Mouse (Mus musculus) midbrain, postnatal 0 days (tissue): ENCODE data around the gene Ptges2. TPM values are rescaled to one million over a fixed set of nuclear protein-coding genes. Genes with fewer than 3 reads are reported as not detected.

ENCODE experiments used
- ATAC-seq: fragments of 200-750 bp; cut with Nextera tagmentation; 2 replicates; pipeline ENCODE4 v1.8.0; 2017; ENCODE audit warnings: moderate number of reproducible peaks, mild to moderate bottlenecking, moderate TSS enrichment, moderate library complexity; ENCODE audit not compliant: low FRiP score
- DNase-seq: peaks from one replicate; pipeline ENCODE4 v3.0.0-alpha.2; 2015; ENCODE audit warnings: low spot score
- H3K27ac ChIP-seq: fragments of 300-500 bp; sonication (generic); 2 replicates; pipeline ENCODE4 v1.5.1; 2014; ENCODE audit warnings: low read depth, mild to moderate bottlenecking, low read length, mixed read lengths
- H3K27me3 ChIP-seq: fragments of 300-500 bp; sonication (generic); 2 replicates; pipeline ENCODE4 v1.6.1; 2014; ENCODE audit warnings: low read length, control low read depth, mixed read lengths; ENCODE audit not compliant: insufficient read depth
- H3K36me3 ChIP-seq: fragments of 300-500 bp; sonication (generic); 2 replicates; pipeline ENCODE4 v1.6.1; 2014; ENCODE audit warnings: low read length, control low read depth, mixed read lengths; ENCODE audit not compliant: insufficient read depth
- H3K4me1 ChIP-seq: fragments of 300-500 bp; sonication (generic); 2 replicates; pipeline ENCODE4 v1.6.1; 2014; ENCODE audit warnings: mild to moderate bottlenecking, control low read depth, antibody characterized with exemption, low read length, mixed read lengths; ENCODE audit not compliant: insufficient read depth
- H3K4me2 ChIP-seq: fragments of 300-500 bp; sonication (generic); 2 replicates; pipeline ENCODE4 v1.6.1; 2014; ENCODE audit warnings: low read depth, mild to moderate bottlenecking, low read length, mixed read lengths; ENCODE audit not compliant: poor library complexity, severe bottlenecking
- H3K4me3 ChIP-seq: fragments of 300-500 bp; sonication (generic); 2 replicates; pipeline ENCODE4 v1.5.1; 2014; ENCODE audit warnings: low read depth, mild to moderate bottlenecking, low read length, moderate library complexity
- H3K9ac ChIP-seq: fragments of 300-500 bp; sonication (generic); replicated peaks from 2 replicates; pipeline ENCODE4 v1.6.1; 2014; ENCODE audit warnings: mild to moderate bottlenecking, low read length, moderate library complexity, mixed read lengths; ENCODE audit not compliant: poor library complexity, severe bottlenecking
- H3K9me3 ChIP-seq: fragments of 300-500 bp; sonication (generic); 2 replicates; pipeline ENCODE4 v1.6.1; 2016; ENCODE audit warnings: low read length, control low read depth
- CTCF ChIP-seq: IDR thresholded peaks from 2 replicates; pipeline ENCODE4 v1.5.1; 2016; ENCODE audit warnings: antibody characterized with exemption, mild to moderate bottlenecking
- WGBS: fragments of 180-500 bp; shearing (Covaris S2); extraction: QIAGEN DNeasy Blood & Tissue Kit; methylation state at CpG from one replicate; pipeline ENCODE4 v1.1.7; 2014; 5-methylcytosine and 5-hydroxymethylcytosine counted together
- polyA plus RNA-seq: library from polyadenylated mRNA; unstranded; fragments of >200 nt; fragmentation: Nextera tagmentation; extraction: Ambion mirVana; gene quantifications from 2 replicates; pipeline ENCODE4 v1.2.1, GENCODE M21; 2015
- total RNA-seq: library from RNA; depleted of rRNA; stranded (reverse); fragments of >200 nt; gene quantifications from 2 replicates; pipeline ENCODE4 v1.2.3, GENCODE M21; 2014

Ptges2 gene
- total and polyA plus RNA-seq, 2 experiments from 2014 or later: 41.1 to 56.2 TPM

DNA sequence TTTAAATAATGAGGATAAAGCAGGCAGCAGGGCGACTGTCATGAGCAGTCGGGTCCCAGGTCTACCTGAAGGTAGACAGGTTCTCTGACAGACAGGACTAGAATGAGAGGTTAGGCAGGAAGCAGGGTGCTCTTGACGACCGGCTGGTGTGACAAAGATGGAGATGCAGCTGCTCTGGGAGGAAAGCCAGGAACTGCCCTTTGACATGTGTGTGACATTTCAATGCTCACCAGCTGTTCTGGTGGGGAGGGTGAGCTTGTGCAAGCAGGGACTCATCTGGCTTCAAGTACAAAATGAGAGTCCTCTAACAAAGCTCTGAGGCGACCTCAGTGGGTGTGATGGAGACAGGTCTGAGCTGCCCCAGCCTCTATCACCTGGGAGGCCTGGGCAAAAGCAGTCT, 18.2 kb downstream of the Ptges2 start:
- ATAC-seq (no peak), DNase-seq (no peak)
- Histone ChIP-seq H3K36me3 (peaks cover 50% of the 10 kb centered on the region), H3K4me2 (no peak overlapping the region), H3K9me3 (no peaks in the 10 kb centered on the region), H3K9ac (no peak overlapping the region), H3K4me3 (no peak overlapping the region), H3K27ac (no peak overlapping the region), H3K4me1 (no peaks in the 10 kb centered on the region), H3K27me3 (no peaks in the 10 kb centered on the region)
- TF ChIP-seq CTCF: no peak
- 71% methylated on average over 5 of the region's 5 CpGs for WGBS

DNA sequence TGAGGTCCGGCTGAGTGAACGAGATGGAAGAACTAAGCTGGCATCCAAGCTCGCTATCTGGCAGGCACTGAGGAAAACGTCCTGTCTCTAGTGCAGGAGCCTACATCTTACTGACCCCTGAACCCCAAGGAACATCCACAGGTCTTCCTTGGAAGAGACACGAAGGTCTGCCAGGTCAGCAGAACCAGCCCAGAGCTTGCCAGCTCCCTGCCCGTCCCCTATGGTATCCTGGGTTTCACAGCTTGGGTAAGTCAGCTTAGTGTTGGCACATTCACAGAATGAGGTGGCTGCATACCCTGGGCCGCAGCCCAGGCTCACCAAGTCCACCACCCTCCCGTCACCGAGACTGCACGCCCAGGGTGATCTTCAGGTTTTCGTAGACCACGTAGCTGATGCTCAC, 20.1 kb downstream of the Ptges2 start:
- Histone ChIP-seq H3K36me3 (peaks cover 67% of the 10 kb centered on the region), H3K4me1 (no peaks in the 10 kb centered on the region), H3K27ac (no peak overlapping the region), H3K9me3 (no peaks in the 10 kb centered on the region), H3K4me2 (no peak overlapping the region), H3K27me3 (no peaks in the 10 kb centered on the region), H3K9ac (no peak overlapping the region), H3K4me3 (no peak overlapping the region)
- WGBS: 98% methylated on average over 12 of the region's 12 CpGs
- TF ChIP-seq CTCF: no peak
- no peak for DNase-seq
- ATAC-seq: no peak

DNA sequence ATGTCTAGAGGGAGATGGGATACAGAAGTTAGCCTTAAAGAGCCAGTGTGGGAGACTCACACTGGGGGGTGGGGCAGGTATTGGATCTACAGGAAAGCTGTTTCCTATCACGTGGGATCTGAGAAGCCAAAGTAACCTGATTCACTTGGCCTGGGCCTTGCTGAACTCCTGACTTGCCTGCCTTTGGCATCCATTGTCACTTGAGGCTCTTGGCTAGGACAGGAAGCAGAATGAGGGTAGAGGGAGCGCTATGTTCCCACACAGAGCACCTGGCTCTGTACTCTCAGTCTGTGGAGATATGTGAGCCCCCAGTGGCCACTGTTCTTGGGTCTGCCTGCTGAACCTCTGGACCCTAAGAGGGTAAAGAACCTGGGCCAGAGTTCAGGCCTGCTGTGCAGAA, 20.9 kb downstream of the Ptges2 start:
- Histone ChIP-seq H3K4me2 (no peak overlapping the region), H3K4me1 (no peaks in the 10 kb centered on the region), H3K9ac (no peak overlapping the region), H3K36me3 (peaks cover 74% of the 10 kb centered on the region), H3K27ac (no peak overlapping the region), H3K9me3 (no peaks in the 10 kb centered on the region), H3K4me3 (no peak overlapping the region), H3K27me3 (no peaks in the 10 kb centered on the region)
- 89% methylated on average over 2 of the region's 2 CpGs for WGBS
- DNase-seq (no peak), ATAC-seq (no peak)
- TF ChIP-seq CTCF: no peak

- Histone ChIP-seq H3K9me3 (no peaks in the 10 kb centered on the region), H3K9ac (no peak overlapping the region), H3K27me3 (no peaks in the 10 kb centered on the region), H3K4me1 (no peaks in the 10 kb centered on the region), H3K27ac (no peak overlapping the region), H3K4me2 (no peak overlapping the region), H3K36me3 (peaks cover 74% of the 10 kb centered on the region), H3K4me3 (no peak overlapping the region)
- DNase-seq: no peak
- WGBS: 91% methylated on average over 8 of the region's 8 CpGs
- TF ChIP-seq CTCF: no peak
- ATAC-seq: no peak
These were observed 21.8 kb downstream of the Ptges2 start for GRCm38 (mm10) chr2:32417486-32417885.

GRCm38 (mm10) chr2:32418430-32419151, 22.9 kb downstream of the Ptges2 start:
- ATAC-seq: no peak
- H3K9me3 ChIP-seq: no peaks in the 10 kb centered on the region
- no peaks in the 10 kb centered on the region for H3K27me3 ChIP-seq
- H3K4me2 ChIP-seq: no peak overlapping the region
- H3K4me1 ChIP-seq: no peaks in the 10 kb centered on the region
- H3K4me3 ChIP-seq: no peak overlapping the region
- 88% methylated on average over 12 of the region's 12 CpGs for WGBS
- no peak overlapping the region for H3K27ac ChIP-seq
- peaks cover 74% of the 10 kb centered on the region for H3K36me3 ChIP-seq
- DNase-seq: no peak
- TF ChIP-seq CTCF: no peak
- H3K9ac ChIP-seq: no peak overlapping the region

- no peaks in the 10 kb centered on the region for H3K27me3 ChIP-seq
- no peak for DNase-seq
- no peaks in the 10 kb centered on the region for H3K9me3 ChIP-seq
- no peak overlapping the region for H3K4me3 ChIP-seq
- H3K36me3 ChIP-seq: peaks cover 69% of the 10 kb centered on the region
- no peak overlapping the region for H3K9ac ChIP-seq
- 92% methylated on average over 3 of the region's 3 CpGs for WGBS
- no peak for ATAC-seq
- H3K4me1 ChIP-seq: 0 out of 2 replicates have a peak, but pooled peaks cover under 1% of the 10 kb centered on the region
- H3K4me2 ChIP-seq: no peak overlapping the region
- H3K27ac ChIP-seq: no peak overlapping the region
- no peak for TF ChIP-seq CTCF
These were observed 23.7 kb downstream of the Ptges2 start for GRCm38 (mm10) chr2:32419359-32419758.
